Mouse (Mus musculus) thymus, adult 2 months (tissue): Measurements from ENCODE around the gene Spem1. TPM values are rescaled to one million over a fixed set of nuclear protein-coding genes. Genes with fewer than 3 reads are reported as not detected.

Experiments used
- DNase-seq: peaks from one replicate; pipeline ENCODE4 v3.0.0; 2021
- H3K27ac ChIP-seq: fragments of 200-500 bp; 2 replicates; pipeline ENCODE4 v1.5.1; 2012; ENCODE audit warnings: low read length, control low read depth; ENCODE audit not compliant: control insufficient read depth, insufficient read depth
- H3K27me3 ChIP-seq: fragments of 200-500 bp; 2 replicates; pipeline ENCODE4 v1.6.1; 2012; ENCODE audit warnings: mild to moderate bottlenecking, low read length, moderate library complexity, mixed read lengths; ENCODE audit not compliant: control insufficient read depth, insufficient read depth
- H3K36me3 ChIP-seq: fragments of 200-500 bp; 2 replicates; pipeline ENCODE4 v1.6.1; 2012; ENCODE audit warnings: mild to moderate bottlenecking, low read length, moderate library complexity; ENCODE audit not compliant: control insufficient read depth, insufficient read depth
- H3K4me1 ChIP-seq: fragments of 200-500 bp; replicated peaks from 2 replicates; pipeline ENCODE4 v1.6.1; 2012; ENCODE audit warnings: low read length; ENCODE audit not compliant: control insufficient read depth, insufficient read depth
- H3K4me3 ChIP-seq: fragments of 200-500 bp; 2 replicates; pipeline ENCODE4 v1.5.1; 2012; ENCODE audit warnings: mild to moderate bottlenecking, low read length, control low read depth, moderate library complexity; ENCODE audit not compliant: control insufficient read depth, insufficient read depth
- CTCF ChIP-seq: fragments of 200-500 bp; IDR thresholded peaks from 2 replicates; pipeline ENCODE4 v1.5.1; 2012; ENCODE audit warnings: mild to moderate bottlenecking, control low read depth, low read length, moderate library complexity, borderline replicate concordance; ENCODE audit not compliant: control insufficient read depth, poor library complexity, insufficient read depth; ENCODE audit errors: extremely low read depth
- POLR2A ChIP-seq: fragments of 200-500 bp; IDR thresholded peaks from 2 replicates; pipeline ENCODE4 v1.6.1; 2012; ENCODE audit warnings: mild to moderate bottlenecking, low read length, control low read depth, moderate library complexity; ENCODE audit not compliant: control insufficient read depth, poor library complexity, insufficient read depth; ENCODE audit errors: extremely low read depth
- WGBS: fragments of 180-500 bp; shearing (Covaris S2); methylation state at CpG from one replicate; pipeline ENCODE4 v1.1.7; 2018; 5-methylcytosine and 5-hydroxymethylcytosine counted together
- polyA plus RNA-seq: library from polyadenylated mRNA; depleted of rRNA; stranded (reverse); fragments of >200 nt; gene quantifications from 2 replicates; pipeline ENCODE4 v1.2.3, GENCODE M21; 2012

The Spem1 gene
- polyA plus RNA-seq, 1 experiment, result 0.61 TPM

GRCm38 (mm10) chr11:69828832-69829231 is 6.9 kb upstream of the Spem1 start:
- TF ChIP-seq POLR2A (no peak), CTCF (no peak)
- H3K27me3 ChIP-seq, result no peaks in the 10 kb centered on the region
- 95% methylated on average over 5 of the region's 5 CpGs for WGBS

GRCm38 (mm10) chr11:69823456-69823855 is 1.5 kb upstream of the Spem1 start:
- DNase-seq, result no peak
- H3K36me3 ChIP-seq, result no peaks in the 10 kb centered on the region
- H3K4me1 ChIP-seq, result no peaks in the 10 kb centered on the region
- no peaks in the 10 kb centered on the region for H3K27me3 ChIP-seq
- no peak overlapping the region for H3K27ac ChIP-seq
- TF ChIP-seq POLR2A, result no peak
- TF ChIP-seq CTCF, result no peak
- no peak overlapping the region for H3K4me3 ChIP-seq
- 89% methylated on average over 2 of the region's 2 CpGs for WGBS

More at GRCm38 (mm10) chr11:69828832-69829231, 6.9 kb upstream of the Spem1 start:
- Histone ChIP-seq H3K4me1 (peaks cover 5% of the 10 kb centered on the region), H3K36me3 (no peaks in the 10 kb centered on the region), H3K4me3 (no peak overlapping the region), H3K27ac (no peak overlapping the region)
- DNase-seq, result no peak

- TF ChIP-seq CTCF (no peak), POLR2A (no peak)
- Histone ChIP-seq H3K27me3 (no peaks in the 10 kb centered on the region), H3K4me1 (no peaks in the 10 kb centered on the region), H3K36me3 (no peaks in the 10 kb centered on the region), H3K4me3 (no peak overlapping the region), H3K27ac (no peak overlapping the region)
- WGBS, result 65% methylated on average over 8 of the region's 8 CpGs
- no peak for DNase-seq
These were observed 3.1 kb downstream of the Spem1 start for GRCm38 (mm10) chr11:69818871-69819270.

- no peaks in the 10 kb centered on the region for H3K27me3 ChIP-seq
- no peak within 1 kb of the TSS for H3K27ac ChIP-seq
- no peaks in the 10 kb centered on the region for H3K4me1 ChIP-seq
- H3K4me3 ChIP-seq, result no peak within 1 kb of the TSS
- H3K36me3 ChIP-seq, result no peaks in the 10 kb centered on the region
- 91% methylated on average over 2 of the region's 2 CpGs for WGBS
- DNase-seq, result no peak
- TF ChIP-seq POLR2A (no peak), CTCF (no peak)
These were observed 3.6 kb downstream of the Spem1 start, which contains the start of gene Spem2 for GRCm38 (mm10) chr11:69818365-69818764. Gene Spem2, minus strand, starts transcription at chr11:69818465.

DNA sequence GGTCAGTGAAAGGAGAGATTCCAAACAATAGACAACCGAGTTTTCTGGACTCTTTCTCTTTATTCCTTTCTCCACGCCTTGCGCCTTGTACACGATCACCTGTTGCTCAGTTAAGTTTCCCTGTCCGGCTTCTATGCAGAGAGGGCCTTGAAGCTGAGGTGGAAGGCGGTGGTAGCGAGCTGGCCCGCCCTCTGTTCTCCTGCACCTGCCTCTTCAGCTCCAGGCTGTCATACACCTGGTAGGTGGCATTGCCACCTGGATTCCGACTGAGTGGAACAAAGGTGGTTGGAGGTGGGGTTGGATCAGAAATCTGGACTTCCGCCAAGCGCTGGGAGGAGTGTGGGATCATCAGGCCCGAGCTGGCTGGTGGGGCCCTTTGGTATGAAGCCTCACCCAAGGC is 5.5 kb downstream of the Spem1 start:
- WGBS, result 95% methylated on average over 12 of the region's 12 CpGs
- no peak for DNase-seq
- TF ChIP-seq CTCF (no peak), POLR2A (no peak)
- H3K36me3 ChIP-seq, result no peaks in the 10 kb centered on the region
- H3K27ac ChIP-seq, result no peak overlapping the region
- no peak overlapping the region for H3K4me3 ChIP-seq
- no peaks in the 10 kb centered on the region for H3K4me1 ChIP-seq
- no peaks in the 10 kb centered on the region for H3K27me3 ChIP-seq

DNA sequence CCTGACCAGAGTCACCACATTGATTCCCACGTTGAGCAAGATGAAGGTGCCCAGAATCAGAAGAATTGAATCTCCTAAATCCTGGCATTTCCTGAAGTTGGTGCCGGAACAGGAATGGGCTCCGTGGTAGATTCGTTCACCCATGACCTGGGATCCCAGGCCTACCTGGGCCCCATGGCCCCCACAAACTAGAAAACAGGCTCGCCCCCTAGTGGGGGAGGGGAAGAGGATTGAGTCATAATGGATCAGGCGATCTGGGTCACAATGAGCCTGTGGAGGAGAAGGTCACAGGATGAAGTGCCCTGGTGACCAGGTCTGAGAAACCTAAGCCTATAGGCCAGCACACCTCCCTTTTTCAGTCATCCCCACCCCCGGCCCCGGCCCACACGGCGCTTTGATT is 6.8 kb downstream of the Spem1 start, which contains the start of gene Gm39566:
TSS of gene Gm39566 (minus strand) at position 144 of the 400 bp plus-strand sequence.
- Histone ChIP-seq H3K4me1 (no peaks in the 10 kb centered on the region), H3K36me3 (no peaks in the 10 kb centered on the region), H3K27me3 (no peaks in the 10 kb centered on the region), H3K27ac (no peak within 1 kb of the TSS), H3K4me3 (no peak within 1 kb of the TSS)
- DNase-seq, result peak; percentile 34
- 78% methylated on average over 10 of the region's 10 CpGs for WGBS
- TF ChIP-seq CTCF, result peak; percentile 28; the same call in 1 of the 2 replicates
- TF ChIP-seq POLR2A, result no peak

DNA sequence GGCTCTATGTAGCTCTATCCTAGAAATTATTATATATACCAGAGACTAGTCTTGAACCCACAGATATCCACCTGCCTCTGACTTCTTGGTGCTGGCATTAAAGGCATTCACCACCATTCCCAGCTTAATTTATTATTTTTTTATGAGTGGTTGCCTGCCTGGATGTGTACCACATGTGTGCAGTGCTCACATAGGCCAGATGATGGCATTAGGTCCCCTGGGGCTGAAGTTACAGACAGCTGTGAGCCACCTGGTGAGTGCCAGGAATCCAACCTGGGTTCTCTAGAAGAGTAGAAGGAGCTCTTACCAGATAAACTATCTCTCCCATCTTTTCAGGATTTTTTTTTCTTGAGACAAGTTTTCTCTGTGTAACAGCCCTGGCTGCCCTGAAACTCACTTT is 11.7 kb downstream of the Spem1 start:
- H3K27me3 ChIP-seq, result no peaks in the 10 kb centered on the region
- TF ChIP-seq CTCF (no peak), POLR2A (no peak)
- no peak overlapping the region for H3K4me3 ChIP-seq
- H3K27ac ChIP-seq, result no peak overlapping the region
- H3K36me3 ChIP-seq, result no peaks in the 10 kb centered on the region
- H3K4me1 ChIP-seq, result no peaks in the 10 kb centered on the region
- DNase-seq, result no peak
